Mouse (Mus musculus) thymus, adult 2 months (tissue): ENCODE data around the gene Anpep.

Source experiments
- CTCF ChIP-seq: fragments of 200-500 bp; IDR thresholded peaks from 2 replicates; pipeline ENCODE4 v1.5.1; 2012; ENCODE audit warnings: mild to moderate bottlenecking, control low read depth, low read length, moderate library complexity, borderline replicate concordance; ENCODE audit not compliant: control insufficient read depth, poor library complexity, insufficient read depth; ENCODE audit errors: extremely low read depth
- POLR2A ChIP-seq: fragments of 200-500 bp; IDR thresholded peaks from 2 replicates; pipeline ENCODE4 v1.6.1; 2012; ENCODE audit warnings: mild to moderate bottlenecking, low read length, control low read depth, moderate library complexity; ENCODE audit not compliant: control insufficient read depth, poor library complexity, insufficient read depth; ENCODE audit errors: extremely low read depth

DNA sequence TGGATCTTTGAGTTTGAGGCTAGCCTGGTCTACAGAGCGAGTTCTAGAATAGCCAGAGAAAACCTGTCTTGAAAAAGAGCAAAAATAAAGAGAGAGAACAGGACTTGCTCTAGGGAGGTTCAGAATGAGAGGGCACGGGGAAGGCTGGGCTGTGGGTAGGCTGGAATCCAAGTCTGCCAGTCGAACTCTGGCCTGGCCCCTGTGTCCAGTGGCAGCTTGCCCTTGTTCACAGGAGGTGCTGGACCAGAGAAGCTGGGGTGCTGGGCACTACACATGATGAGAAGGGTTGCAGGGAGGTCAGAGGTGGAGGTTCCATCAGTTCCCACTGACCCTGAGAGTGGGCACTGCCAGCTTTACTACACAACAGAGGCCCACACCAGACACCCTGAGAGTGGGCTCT, 32.5 kb downstream of the Anpep start:
- TF ChIP-seq CTCF (no peak), POLR2A (no peak)
